Mouse (Mus musculus): Measurements from ENCODE around the gene Cpa5. TPM values are rescaled to one million over a fixed set of nuclear protein-coding genes. Genes with fewer than 3 reads are reported as not detected.

The Cpa5 gene
- polyA plus RNA-seq, 1 experiment, result not detected

DNA sequence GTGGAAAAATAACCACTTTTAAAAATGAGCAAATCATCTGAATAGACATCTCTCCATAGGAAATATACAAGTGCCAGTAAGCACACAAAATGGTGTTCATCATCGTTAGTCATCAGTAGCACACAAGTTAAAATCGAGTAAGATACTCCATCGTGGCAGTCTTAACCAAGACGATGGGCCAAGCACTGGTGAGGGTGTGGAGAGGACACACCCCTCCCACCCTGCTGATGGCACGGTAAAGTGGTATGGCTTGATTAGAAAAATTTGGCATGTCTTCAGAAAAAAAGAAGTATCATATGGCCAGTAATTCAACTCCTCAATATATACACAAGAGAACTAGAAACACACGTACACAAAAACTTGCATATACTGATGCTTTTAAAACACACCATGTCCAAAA lies 65.7 kb downstream of the Cpa5 start:
- 79% methylated on average over 6 of the region's 6 CpGs for WGBS
- Histone ChIP-seq H3K27me3 (ENCODE audit: control insufficient read depth, insufficient read depth, low read length) (no peaks in the 10 kb centered on the region), H3K4me1 (ENCODE audit: control insufficient read depth, insufficient read depth, insufficient read length) (no peaks in the 10 kb centered on the region), H3K27ac (ENCODE audit: insufficient read depth, low read length) (no peak overlapping the region), H3K36me3 (ENCODE audit: control insufficient read depth, insufficient read depth, low read length) (no peaks in the 10 kb centered on the region), H3K4me3 (ENCODE audit: extremely low read depth, insufficient read depth, insufficient read length) (no peak overlapping the region)
- TF ChIP-seq CTCF (IDR thresholded peaks at IDR 0.05; ENCODE audit: extremely low read depth, insufficient read depth, insufficient read length, insufficient replicate concordance), result no peak
- TF ChIP-seq POLR2A (IDR thresholded peaks at IDR 0.05; ENCODE audit: low read depth, low read length), result no peak
- no peak for DNase-seq (ENCODE audit: low read depth in 1 of 2, low spot score in 2 of 2)

DNA sequence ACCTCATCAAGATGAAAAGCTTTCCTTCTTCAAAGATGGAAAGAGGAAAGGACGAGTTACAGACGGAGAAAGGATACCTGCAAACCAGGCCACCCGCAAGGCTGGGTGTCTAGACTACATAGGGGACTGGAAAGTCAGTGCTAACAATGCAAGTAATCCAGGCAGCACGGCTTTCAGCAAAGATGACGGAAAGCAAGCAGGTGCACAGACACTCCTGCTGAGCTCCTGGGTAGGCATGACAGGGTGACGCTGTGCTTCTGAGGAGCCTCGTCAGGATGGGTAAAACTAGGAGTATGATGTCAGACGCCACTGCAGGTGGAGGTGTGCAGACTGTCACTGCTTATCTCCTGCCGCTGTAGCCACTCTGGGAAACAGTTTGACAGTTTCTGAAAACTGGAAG lies 66.8 kb downstream of the Cpa5 start:
- H3K36me3 ChIP-seq (ENCODE audit: control insufficient read depth, insufficient read depth, low read length), result no peaks in the 10 kb centered on the region
- H3K4me3 ChIP-seq (ENCODE audit: extremely low read depth, insufficient read depth, insufficient read length), result no peak overlapping the region
- no peak overlapping the region for H3K27ac ChIP-seq (ENCODE audit: insufficient read depth, low read length)
- H3K27me3 ChIP-seq (ENCODE audit: control insufficient read depth, insufficient read depth, low read length), result no peaks in the 10 kb centered on the region
- no peaks in the 10 kb centered on the region for H3K4me1 ChIP-seq (ENCODE audit: control insufficient read depth, insufficient read depth, insufficient read length)
- TF ChIP-seq POLR2A (IDR thresholded peaks at IDR 0.05; ENCODE audit: low read depth, low read length) (no peak), CTCF (IDR thresholded peaks at IDR 0.05; ENCODE audit: extremely low read depth, insufficient read depth, insufficient read length, insufficient replicate concordance) (no peak)
- no peak for DNase-seq (ENCODE audit: low read depth in 1 of 2, low spot score in 2 of 2)
- WGBS, result 94% methylated on average over 9 of the region's 9 CpGs

DNA sequence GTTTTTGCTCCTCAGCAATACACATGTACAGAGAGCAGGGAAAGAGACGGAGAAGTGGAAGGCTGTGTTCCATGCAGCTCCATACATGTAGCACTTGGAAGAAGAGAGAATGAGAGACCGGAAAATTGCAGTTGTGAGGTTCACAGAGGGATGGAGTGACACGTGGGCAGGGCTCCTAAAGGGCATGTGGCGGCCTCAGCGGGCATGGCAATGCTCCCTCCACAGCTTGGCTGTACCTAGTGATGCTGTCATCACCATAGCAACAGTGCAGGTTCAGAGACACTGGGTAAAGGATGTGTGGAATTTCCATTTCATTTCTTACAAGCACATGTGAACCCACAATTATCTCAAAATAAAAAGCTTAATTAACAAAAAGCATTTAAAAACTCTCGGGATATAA lies 67.7 kb downstream of the Cpa5 start:
- no peak for DNase-seq (ENCODE audit: low read depth in 1 of 2, low spot score in 2 of 2)
- TF ChIP-seq CTCF (IDR thresholded peaks at IDR 0.05; ENCODE audit: extremely low read depth, insufficient read depth, insufficient read length, insufficient replicate concordance), result no peak
- no peak for TF ChIP-seq POLR2A (IDR thresholded peaks at IDR 0.05; ENCODE audit: low read depth, low read length)
- 91% methylated on average over 6 of the region's 6 CpGs for WGBS
- Histone ChIP-seq H3K4me3 (ENCODE audit: extremely low read depth, insufficient read depth, insufficient read length) (no peak overlapping the region), H3K27me3 (ENCODE audit: control insufficient read depth, insufficient read depth, low read length) (no peaks in the 10 kb centered on the region), H3K4me1 (ENCODE audit: control insufficient read depth, insufficient read depth, insufficient read length) (no peaks in the 10 kb centered on the region), H3K27ac (ENCODE audit: insufficient read depth, low read length) (no peak overlapping the region), H3K36me3 (ENCODE audit: control insufficient read depth, insufficient read depth, low read length) (no peaks in the 10 kb centered on the region)

DNA sequence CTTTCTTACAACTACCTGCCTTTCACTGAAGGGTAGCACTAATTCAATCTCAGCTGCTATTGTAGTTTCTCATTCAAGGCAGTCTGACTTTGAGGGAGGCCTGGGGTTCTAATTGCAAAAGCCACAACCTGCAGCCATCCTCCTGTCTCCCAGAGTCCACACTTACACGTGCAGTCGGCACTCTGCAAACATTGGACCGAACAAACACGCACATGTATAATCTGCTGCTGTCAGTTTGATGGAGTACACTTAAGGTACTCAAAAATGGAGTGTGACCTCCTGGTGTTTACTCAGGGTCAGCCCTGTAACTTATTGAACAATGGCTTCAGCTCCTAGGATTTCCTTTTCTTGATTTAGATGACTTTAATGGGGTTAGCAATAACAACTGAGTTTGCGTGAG lies 68.8 kb downstream of the Cpa5 start:
- Histone ChIP-seq H3K4me1 (ENCODE audit: control insufficient read depth, insufficient read depth, insufficient read length) (no peaks in the 10 kb centered on the region), H3K36me3 (ENCODE audit: control insufficient read depth, insufficient read depth, low read length) (no peaks in the 10 kb centered on the region), H3K27ac (ENCODE audit: insufficient read depth, low read length) (no peak overlapping the region), H3K4me3 (ENCODE audit: extremely low read depth, insufficient read depth, insufficient read length) (no peak overlapping the region), H3K27me3 (ENCODE audit: control insufficient read depth, insufficient read depth, low read length) (no peaks in the 10 kb centered on the region)
- 94% methylated on average over 5 of the region's 5 CpGs for WGBS
- TF ChIP-seq POLR2A (IDR thresholded peaks at IDR 0.05; ENCODE audit: low read depth, low read length), result no peak
- DNase-seq (ENCODE audit: low read depth in 1 of 2, low spot score in 2 of 2), result no peak

DNA sequence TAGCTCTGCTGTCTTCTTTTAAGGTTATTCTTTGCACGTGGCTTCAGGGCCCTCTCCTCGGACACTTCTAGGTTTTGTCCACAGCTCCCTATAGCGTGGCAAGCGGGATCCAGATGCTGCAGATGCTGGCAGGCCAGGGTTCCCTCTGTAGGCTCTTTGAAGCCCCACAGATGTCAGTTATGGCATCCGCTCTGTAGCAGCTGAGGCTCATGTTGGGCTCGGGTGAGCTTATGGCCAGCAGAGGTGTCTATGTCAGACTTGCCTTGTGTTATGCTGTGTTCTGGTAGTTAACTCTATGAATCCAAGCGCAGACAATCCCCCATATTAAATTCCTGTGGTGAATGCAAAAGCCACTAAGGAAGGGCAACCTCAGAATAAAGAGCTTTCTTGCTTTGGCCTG lies 69.6 kb downstream of the Cpa5 start:
- no peak overlapping the region for H3K4me3 ChIP-seq (ENCODE audit: extremely low read depth, insufficient read depth, insufficient read length)
- no peaks in the 10 kb centered on the region for H3K4me1 ChIP-seq (ENCODE audit: control insufficient read depth, insufficient read depth, insufficient read length)
- 93% methylated on average over 7 of the region's 7 CpGs for WGBS
- no peak overlapping the region for H3K27ac ChIP-seq (ENCODE audit: insufficient read depth, low read length)
- H3K27me3 ChIP-seq (ENCODE audit: control insufficient read depth, insufficient read depth, low read length), result no peaks in the 10 kb centered on the region
- no peaks in the 10 kb centered on the region for H3K36me3 ChIP-seq (ENCODE audit: control insufficient read depth, insufficient read depth, low read length)
- TF ChIP-seq CTCF (IDR thresholded peaks at IDR 0.05; ENCODE audit: extremely low read depth, insufficient read depth, insufficient read length, insufficient replicate concordance) (no peak), POLR2A (IDR thresholded peaks at IDR 0.05; ENCODE audit: low read depth, low read length) (no peak)
- no peak for DNase-seq (ENCODE audit: low read depth in 1 of 2, low spot score in 2 of 2)

Other genes starting within 250 kb of the Cpa5 start
- 11.3 and 12.3 TPM in 2 replicates for gene Zc3hc1, start 220.0 kb upstream of the Cpa5 start, polyA plus RNA-seq (2012; rRNA removed)
- gene Klhdc10, start 209.1 kb upstream of the Cpa5 start, polyA plus RNA-seq (2012; rRNA removed), result 6.7 and 10.0 TPM in 2 replicates
- 37.2 and 38.5 TPM in 2 replicates for gene Tmem209, start 101.2 kb upstream of the Cpa5 start, polyA plus RNA-seq (2012; rRNA removed)
- gene Ssmem1, start 101.2 kb upstream of the Cpa5 start, polyA plus RNA-seq (2012; rRNA removed), result not detected in 2 replicates
- 137 and 193 TPM in 2 replicates for gene Cpa2, start 69.4 kb upstream of the Cpa5 start, polyA plus RNA-seq (2012; rRNA removed)
- gene Cpa4, start 42.6 kb upstream of the Cpa5 start, polyA plus RNA-seq (2012; rRNA removed), result not detected in 2 replicates
- gene Cpa1, start 28.2 kb downstream of the Cpa5 start, polyA plus RNA-seq (2012; rRNA removed), result 1,808 and 2,130 TPM in 2 replicates
- gene Cep41, start 82.7 kb downstream of the Cpa5 start, polyA plus RNA-seq (2012; rRNA removed), result 2.7 and 2.9 TPM in 2 replicates
- gene Mest, start 112.5 kb downstream of the Cpa5 start, polyA plus RNA-seq (2012; rRNA removed), result 7.6 and 60.5 TPM in 2 replicates